Mouse (Mus musculus): ENCODE results near the gene BC107364. TPM values are rescaled to one million over a fixed set of nuclear protein-coding genes. Genes with fewer than 3 reads are reported as not detected.
A peak's percentile ranks its signal among the peaks of the same experiment; 100 is the strongest.
"Not testable (repeated sequence)": the region's sequence is repeated elsewhere in the genome, so short reads cannot be mapped to it uniquely, and the experiment has no call there.

BC107364 gene
- total RNA-seq, 1 experiment from 2014 or later: not detected

DNA sequence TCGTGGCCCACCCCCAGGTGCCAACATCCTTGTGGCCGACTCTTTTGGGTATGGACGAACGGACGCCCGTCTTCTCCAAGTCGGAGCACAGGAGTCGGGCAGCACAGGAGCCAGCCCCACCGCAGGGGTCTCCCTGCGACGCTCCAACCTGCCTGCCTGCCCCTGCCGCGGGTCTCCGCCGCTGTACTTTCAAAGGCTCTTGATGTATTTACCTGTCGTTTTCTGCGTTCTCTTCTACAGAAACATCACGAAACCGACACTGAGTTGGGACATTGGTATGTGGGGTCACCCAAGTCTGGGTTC lies 8.4 kb upstream of the BC107364 start:
- not testable (repeated sequence) for ATAC-seq (ENCODE audit: extremely low read depth, insufficient number of reproducible peaks, low FRiP score, poor library complexity, severe bottlenecking)

DNA sequence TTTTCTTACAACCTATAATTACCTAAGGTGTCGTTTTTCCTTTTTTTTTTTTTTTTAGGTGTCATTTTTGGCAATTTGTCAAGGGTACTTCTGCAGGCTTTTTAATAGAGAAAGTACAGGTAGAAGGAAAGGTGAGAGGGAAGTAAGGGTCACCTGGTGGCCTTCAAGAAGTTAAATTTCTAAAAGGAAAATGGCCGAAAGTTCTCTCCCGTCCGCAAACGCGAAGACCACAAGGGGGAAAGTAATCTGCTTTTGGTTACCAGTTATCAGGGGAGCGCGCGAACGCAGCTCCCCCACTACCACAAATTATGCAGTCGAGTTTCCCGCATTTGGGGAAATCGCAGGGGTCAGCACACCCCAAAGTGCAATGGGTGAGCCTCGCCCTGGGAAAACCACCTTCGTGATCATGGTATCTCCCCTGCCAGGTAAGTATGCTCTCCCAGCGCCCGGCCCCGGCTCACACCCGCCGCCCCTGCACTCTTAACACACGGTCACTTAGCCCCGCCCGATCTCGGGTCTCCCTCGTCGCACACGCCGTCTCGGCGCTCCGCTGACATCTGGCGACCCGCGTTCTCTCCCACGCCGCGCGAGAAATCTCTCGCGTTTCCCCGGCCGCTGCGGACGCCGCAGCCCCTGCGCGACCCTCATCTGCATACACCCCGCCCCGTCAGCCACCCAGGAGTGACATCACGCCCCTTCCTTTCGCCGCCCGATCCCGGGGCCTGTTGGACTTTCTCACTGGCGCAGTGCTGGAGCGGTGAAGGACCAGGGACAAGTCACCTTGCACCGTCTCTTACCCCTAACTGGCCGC lies 7.9 kb upstream of the BC107364 start:
- not testable (repeated sequence) for ATAC-seq (ENCODE audit: extremely low read depth, insufficient number of reproducible peaks, low FRiP score, poor library complexity, severe bottlenecking)

DNA sequence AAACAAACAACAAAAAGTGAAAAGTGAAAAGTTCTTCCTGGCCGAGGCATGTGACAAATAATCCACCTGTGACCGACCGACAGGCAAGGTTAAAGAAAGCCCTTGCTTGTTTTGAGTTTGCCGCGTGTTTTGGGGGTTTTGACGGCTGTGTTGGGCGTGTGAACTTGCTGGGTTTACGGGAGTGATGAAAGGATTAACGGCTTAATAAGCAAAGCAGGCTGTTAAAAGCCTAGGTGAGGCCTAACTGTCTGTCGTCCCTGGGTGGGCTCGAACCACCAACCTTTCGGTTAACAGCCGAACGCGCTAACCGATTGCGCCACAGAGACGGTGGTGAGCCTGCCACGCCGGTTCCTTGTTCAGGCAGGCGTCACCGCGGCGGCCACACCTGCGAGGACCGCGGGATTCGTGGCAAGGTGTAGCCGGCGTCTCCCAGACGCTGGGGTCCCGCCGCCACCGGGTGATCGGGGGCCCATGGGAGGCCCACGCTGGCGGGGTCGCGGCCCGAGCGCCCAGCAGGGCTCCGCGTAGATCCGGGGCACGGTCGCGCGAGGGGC lies 6.9 kb upstream of the BC107364 start:
- not testable (repeated sequence) for ATAC-seq (ENCODE audit: extremely low read depth, insufficient number of reproducible peaks, low FRiP score, poor library complexity, severe bottlenecking)

DNA sequence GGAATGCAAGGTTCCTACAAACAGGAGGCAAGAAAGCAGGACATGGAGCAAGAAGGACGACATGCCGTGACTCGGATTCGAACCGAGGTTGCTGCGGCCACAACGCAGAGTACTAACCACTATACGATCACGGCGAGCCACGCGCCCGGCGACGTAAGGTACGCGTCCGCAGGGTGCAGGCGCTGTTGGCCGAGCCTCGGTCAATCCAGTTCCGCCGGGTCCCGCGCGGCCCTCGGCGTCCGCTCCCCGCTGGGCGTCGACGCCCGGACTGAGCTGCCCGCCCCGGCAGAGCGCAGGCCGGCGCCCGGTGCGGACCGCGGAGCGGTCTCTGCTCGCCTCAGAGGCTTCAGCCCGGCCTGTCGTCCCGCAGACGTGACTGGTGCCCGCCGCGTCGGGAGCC lies 5.9 kb upstream of the BC107364 start:
- not testable (repeated sequence) for ATAC-seq (ENCODE audit: extremely low read depth, insufficient number of reproducible peaks, low FRiP score, poor library complexity, severe bottlenecking)

DNA sequence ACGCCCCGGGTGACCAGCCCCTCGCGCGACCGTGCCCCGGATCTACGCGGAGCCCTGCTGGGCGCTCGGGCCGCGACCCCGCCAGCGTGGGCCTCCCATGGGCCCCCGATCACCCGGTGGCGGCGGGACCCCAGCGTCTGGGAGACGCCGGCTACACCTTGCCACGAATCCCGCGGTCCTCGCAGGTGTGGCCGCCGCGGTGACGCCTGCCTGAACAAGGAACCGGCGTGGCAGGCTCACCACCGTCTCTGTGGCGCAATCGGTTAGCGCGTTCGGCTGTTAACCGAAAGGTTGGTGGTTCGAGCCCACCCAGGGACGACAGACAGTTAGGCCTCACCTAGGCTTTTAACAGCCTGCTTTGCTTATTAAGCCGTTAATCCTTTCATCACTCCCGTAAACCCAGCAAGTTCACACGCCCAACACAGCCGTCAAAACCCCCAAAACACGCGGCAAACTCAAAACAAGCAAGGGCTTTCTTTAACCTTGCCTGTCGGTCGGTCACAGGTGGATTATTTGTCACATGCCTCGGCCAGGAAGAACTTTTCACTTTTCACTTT lies 847 bp downstream of the BC107364 start:
- not testable (repeated sequence) for ATAC-seq (ENCODE audit: extremely low read depth, insufficient number of reproducible peaks, low FRiP score, poor library complexity, severe bottlenecking)

DNA sequence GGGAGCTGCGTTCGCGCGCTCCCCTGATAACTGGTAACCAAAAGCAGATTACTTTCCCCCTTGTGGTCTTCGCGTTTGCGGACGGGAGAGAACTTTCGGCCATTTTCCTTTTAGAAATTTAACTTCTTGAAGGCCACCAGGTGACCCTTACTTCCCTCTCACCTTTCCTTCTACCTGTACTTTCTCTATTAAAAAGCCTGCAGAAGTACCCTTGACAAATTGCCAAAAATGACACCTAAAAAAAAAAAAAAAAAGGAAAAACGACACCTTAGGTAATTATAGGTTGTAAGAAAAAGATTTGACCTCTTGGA lies 1.6 kb downstream of the BC107364 start:
- not testable (repeated sequence) for ATAC-seq (ENCODE audit: extremely low read depth, insufficient number of reproducible peaks, low FRiP score, poor library complexity, severe bottlenecking)

DNA sequence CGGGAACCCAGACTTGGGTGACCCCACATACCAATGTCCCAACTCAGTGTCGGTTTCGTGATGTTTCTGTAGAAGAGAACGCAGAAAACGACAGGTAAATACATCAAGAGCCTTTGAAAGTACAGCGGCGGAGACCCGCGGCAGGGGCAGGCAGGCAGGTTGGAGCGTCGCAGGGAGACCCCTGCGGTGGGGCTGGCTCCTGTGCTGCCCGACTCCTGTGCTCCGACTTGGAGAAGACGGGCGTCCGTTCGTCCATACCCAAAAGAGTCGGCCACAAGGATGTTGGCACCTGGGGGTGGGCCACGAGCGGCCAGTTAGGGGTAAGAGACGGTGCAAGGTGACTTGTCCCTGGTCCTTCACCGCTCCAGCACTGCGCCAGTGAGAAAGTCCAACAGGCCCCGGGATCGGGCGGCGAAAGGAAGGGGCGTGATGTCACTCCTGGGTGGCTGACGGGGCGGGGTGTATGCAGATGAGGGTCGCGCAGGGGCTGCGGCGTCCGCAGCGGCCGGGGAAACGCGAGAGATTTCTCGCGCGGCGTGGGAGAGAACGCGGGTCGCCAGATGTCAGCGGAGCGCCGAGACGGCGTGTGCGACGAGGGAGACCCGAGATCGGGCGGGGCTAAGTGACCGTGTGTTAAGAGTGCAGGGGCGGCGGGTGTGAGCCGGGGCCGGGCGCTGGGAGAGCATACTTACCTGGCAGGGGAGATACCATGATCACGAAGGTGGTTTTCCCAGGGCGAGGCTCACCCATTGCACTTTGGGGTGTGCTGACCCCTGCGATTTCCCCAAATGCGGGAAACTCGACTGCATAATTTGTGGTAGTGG lies 2.1 kb downstream of the BC107364 start:
- ATAC-seq (ENCODE audit: extremely low read depth, insufficient number of reproducible peaks, low FRiP score, poor library complexity, severe bottlenecking): 0 out of 2 replicates have a peak, but pooled peaks have one; percentile 8

DNA sequence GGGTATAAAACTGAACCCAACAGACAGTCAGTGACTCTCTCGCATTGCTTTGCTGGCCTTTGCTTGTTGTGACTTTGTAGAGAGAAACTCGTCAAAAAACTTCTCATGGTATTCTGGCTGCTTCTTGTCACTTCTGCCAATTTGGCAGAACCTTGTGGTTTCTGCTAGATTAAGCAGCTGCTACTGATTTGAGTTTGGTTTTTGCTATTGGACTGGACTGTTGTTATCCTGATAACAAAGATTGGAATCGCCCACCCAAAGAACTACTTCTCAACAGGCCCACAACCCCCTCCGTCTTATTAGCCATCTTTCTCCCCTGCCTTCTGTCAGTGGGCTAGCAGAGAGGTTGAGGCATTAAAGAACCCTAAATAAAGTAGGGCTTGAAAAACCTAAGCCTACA lies 6.7 kb downstream of the BC107364 start:
- no peak for ATAC-seq (ENCODE audit: extremely low read depth, insufficient number of reproducible peaks, low FRiP score, poor library complexity, severe bottlenecking)

DNA sequence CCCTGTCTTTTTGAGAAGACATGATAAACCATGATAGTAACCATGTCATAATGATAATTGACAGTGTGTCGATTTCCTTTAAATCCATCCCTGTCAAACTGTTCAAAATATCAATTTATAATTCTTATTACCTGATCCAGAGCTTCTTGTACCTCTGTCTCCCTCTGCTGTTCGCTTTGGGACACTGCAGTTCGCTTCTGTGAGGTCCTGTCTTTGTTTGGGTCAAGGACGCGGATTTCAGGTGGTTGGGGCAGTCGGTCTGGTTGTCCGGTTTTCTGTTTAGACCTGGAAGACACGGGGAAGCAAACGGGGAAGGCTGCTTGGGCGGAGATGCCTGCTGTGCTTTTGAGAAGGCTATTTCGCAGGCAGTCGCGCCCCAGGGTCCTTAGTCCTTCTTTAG lies 11.5 kb downstream of the BC107364 start:
- peak; percentile 61; the same call in 1 of the 2 replicates for ATAC-seq (ENCODE audit: extremely low read depth, insufficient number of reproducible peaks, low FRiP score, poor library complexity, severe bottlenecking)

DNA sequence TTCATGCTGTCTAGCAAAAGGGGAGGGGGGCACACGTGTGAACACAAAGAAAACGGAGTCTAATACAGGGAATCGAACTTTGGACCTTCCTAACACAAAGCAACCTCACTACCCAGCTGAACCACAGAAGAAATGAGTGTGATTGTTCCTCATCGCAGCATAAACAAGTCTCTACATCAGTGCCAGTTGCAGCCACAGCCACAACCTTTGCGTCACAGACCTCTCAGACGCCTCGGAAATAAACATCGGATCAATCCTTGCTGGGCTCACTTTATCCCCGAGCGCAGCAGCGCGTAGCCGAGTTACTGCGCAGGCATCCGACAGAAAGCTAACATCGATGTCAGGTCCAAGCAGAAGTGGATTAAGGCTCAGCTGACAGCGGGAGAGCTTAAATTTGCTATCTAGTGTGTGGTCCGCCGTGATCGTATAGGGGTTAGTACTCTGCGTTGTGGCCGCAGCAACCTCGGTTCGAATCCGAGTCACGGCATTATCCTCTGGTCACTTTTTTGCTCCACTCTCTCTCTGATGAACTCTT lies 16.5 kb downstream of the BC107364 start:
- ATAC-seq (ENCODE audit: extremely low read depth, insufficient number of reproducible peaks, low FRiP score, poor library complexity, severe bottlenecking): no peak

DNA sequence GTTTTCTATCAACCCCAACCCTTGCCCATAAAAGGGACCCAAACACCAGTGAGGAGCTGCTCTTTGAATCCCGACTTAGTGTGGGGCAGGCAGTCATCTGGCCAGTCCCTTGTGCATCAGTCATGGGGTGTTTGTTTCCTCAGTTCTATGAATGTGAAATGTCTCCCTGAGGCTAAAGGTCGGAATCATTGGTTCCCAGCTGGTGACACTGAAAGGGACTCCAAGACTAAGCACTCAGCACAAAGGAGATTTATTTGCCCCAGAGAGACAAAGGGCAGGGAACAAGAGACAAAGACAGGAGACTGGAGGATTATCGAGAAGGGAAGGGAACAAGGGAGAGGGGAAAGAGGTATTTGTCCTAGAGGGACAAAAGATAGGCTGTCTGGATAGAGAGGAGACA lies 19.9 kb downstream of the BC107364 start:
- ATAC-seq (ENCODE audit: extremely low read depth, insufficient number of reproducible peaks, low FRiP score, poor library complexity, severe bottlenecking): no peak

DNA sequence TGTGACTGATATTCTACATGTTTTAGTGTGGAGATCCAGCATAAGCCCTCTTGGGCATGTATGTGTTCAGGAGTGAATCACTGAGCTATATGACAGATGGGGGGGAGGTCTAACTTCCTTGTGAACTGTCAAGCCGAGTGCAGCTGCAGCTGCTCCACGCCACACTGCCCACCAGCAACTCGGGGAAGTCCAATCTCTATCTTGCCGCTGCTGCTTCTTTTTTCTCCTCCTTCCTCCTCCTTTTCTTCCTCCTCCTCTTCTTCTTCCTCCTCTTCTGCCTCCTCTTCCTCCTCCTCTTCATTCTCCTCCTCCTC lies 22.3 kb downstream of the BC107364 start:
- peak; percentile 63 for ATAC-seq (ENCODE audit: extremely low read depth, insufficient number of reproducible peaks, low FRiP score, poor library complexity, severe bottlenecking)

DNA sequence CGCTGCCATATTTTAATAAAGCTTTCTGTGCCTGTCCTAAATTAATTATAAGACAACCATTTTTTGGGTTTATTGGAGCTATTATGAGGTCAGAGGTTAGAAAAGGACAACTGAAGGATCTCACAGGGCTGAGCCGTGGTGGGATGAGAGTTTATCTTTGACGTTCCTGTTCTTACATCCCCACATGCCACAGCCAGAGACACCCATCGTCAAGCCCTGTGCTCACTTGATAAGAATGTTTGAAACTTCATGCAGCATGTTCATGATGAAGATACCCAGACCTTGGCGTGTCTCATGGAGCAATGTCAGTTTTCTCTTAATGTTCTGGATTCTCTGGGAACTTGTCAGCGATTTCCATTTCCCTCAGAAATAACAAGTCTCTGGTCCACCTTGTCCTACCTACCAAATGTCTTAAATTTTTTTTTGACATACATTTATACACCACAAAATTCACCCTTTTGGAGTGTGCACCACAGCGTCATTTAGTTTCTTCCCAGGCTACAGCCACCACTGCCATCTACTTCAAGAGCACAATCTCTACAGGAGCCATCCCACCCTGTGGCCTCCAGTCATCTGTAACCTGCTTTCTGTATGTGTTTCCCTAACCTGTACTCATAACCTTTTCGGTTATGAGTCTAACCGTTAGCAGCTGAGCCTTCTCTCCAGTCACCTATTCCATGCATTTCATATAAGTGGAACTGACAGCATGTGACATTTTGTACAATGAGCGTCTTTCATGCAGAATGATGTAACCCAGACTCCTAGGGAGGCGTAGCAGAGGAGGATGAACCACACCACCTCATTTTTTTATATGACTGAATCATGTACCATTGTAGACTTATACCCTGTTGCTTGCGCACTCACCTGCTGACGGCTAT lies 22.9 kb downstream of the BC107364 start:
- no peak for ATAC-seq (ENCODE audit: extremely low read depth, insufficient number of reproducible peaks, low FRiP score, poor library complexity, severe bottlenecking)

DNA sequence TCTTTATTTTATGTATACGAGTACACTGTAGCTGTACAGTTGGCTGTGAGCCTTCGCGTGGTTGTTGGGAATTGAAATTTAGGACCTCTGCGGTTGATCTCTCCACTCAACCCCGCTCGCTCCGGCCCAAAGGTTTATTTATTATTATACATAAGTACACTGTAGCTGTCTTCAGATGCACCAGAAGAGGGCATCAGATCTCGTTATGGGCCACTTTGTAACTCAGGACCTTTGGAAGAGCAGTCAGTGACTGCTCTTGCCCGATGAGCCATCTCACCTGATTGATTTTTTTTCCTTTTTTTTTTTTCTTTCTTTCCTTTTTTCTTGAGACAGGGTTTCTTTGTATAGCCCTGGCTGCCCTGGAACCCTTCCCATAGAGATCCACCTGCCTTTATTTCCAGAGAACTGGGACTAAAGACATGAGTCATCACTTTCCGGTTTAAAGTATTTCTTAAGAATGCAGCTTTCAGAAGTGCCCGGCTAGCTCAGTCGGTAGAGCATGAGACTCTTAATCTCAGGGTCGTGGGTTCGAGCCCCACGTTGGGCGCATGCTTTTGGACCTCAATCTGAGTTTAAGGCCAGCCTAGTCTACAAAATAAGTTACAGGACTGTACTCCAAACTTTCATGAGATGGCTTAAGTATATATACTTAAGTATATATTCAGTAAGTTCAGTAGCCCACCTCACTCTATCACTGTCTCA lies 24.2 kb downstream of the BC107364 start:
- no peak for ATAC-seq (ENCODE audit: extremely low read depth, insufficient number of reproducible peaks, low FRiP score, poor library complexity, severe bottlenecking)

DNA sequence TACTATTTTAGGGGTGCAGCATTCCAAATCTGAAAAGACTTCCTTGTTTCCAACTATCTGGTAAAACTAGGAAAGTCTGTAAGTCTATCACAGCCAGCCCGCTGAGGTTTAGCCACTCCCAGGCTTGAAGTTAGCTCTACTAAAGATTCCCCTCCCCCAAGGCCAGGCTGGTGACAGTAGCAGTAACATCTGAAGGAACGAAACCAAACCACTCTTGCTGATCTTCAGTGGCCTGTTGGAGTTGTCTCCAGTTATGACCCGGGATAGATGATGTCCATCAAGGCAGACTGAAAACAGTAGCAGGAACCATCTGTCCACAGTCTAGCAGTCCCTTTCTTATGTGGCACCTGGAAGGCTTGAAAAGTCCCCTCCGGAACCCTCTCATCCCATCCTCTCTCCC lies 24.8 kb downstream of the BC107364 start:
- no peak for ATAC-seq (ENCODE audit: extremely low read depth, insufficient number of reproducible peaks, low FRiP score, poor library complexity, severe bottlenecking)

DNA sequence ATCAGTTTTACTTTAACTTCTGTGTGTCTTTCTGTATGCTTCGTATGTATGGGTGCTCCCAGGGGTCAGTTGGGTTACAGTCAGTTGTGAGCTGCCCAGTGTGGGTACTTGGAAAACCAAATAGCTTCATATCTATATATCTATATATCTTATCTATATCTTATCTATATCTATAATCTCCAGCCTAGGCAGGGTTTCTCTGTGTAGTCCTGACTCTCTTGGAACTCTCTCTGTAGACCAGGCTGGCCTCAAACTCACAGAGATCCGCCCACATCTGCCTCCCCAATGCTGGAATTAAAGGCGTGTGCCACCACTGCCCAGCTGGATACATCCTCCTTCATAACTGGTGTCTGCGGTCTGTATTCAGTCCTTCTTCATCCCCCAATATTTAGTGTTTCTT lies 25.8 kb downstream of the BC107364 start:
- no peak for ATAC-seq (ENCODE audit: extremely low read depth, insufficient number of reproducible peaks, low FRiP score, poor library complexity, severe bottlenecking)

DNA sequence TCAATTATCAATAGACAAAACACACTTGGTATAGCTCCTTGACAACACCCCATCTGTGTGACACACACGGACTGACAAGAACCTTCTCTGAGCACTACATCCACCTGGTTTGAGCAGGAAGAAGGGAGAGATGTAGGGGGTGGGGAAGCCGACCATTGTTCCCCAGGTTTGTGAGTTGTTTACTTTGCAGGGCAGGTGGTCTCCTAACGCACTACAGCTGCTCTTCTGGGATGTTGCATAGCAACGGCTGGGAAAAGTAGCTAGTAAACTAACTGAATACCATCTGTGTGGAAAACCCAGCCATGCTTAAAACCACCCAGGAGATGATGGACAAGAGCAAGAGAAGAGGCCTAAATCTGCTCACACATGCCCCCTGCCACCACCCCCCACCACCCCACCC lies 27.7 kb downstream of the BC107364 start:
- not testable (repeated sequence) for ATAC-seq (ENCODE audit: extremely low read depth, insufficient number of reproducible peaks, low FRiP score, poor library complexity, severe bottlenecking)

DNA sequence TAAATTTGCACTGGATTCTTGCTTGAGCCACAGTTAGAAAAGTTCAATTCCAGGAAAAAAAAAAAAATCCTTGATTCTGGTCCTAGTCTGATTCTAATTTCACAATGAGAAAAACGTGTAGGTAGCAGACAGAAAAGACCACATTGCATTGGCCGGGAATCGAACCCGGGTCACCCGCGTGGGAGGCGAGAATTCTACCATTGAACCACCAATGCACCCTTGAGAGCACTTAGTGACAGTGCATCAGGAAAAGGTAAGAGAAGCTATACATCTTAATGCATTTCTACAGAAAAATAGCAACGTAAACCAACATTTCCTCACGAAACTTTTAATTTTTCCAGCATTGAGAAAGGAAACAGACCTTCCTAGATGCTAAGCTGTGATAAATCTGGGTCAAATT lies 28.2 kb downstream of the BC107364 start:
- no peak for ATAC-seq (ENCODE audit: extremely low read depth, insufficient number of reproducible peaks, low FRiP score, poor library complexity, severe bottlenecking)
